Mouse (Mus musculus) left cerebral cortex, postnatal 14 days (tissue): Measurements from ENCODE around the gene Grin3b. TPM values are rescaled to one million over a fixed set of nuclear protein-coding genes. Genes with fewer than 3 reads are reported as not detected.

Source experiments
- DNase-seq, 2 experiments: peaks; one replicate each; pipeline ENCODE4 v3.0.0; 2021 to 2022; ENCODE audit warnings: low spot score in 2 of 2, mixed read lengths in 1 of 2
- intact Hi-C: fragments of 180-260 bp; cut with DNase I; formaldehyde crosslinking; loops from one replicate; pipeline ENCODE4 v1.15.1; 2025
- total RNA-seq, 2 experiments: library from RNA; stranded (reverse); gene quantifications; 2 replicates each; pipeline ENCODE4 v1.2.3; 2021

The Grin3b gene
- total RNA-seq, 2 experiments from 2014 or later: 0.21 to 0.40 TPM

GRCm38 (mm10) chr10:80024229-80025043 is 53.9 kb downstream of the Grin3b start:
- no peak for DNase-seq
- intact Hi-C loops: no loop called here

DNA sequence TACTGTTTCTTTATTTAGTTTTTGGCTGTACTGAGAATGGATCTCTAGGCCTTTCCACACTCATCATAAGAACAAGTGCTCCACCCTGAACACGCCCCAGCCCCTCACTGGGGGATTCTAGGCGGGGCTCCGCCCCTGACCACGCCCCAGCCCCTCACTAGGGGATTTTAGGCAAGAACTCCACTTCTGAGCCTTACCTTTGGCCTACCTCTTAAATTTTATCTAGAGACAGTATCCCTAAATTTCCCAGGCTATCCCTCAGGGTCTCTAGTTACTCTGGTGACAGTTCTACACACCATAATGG is 54.5 kb downstream of the Grin3b start:
- intact Hi-C loops: no loop called here

DNA sequence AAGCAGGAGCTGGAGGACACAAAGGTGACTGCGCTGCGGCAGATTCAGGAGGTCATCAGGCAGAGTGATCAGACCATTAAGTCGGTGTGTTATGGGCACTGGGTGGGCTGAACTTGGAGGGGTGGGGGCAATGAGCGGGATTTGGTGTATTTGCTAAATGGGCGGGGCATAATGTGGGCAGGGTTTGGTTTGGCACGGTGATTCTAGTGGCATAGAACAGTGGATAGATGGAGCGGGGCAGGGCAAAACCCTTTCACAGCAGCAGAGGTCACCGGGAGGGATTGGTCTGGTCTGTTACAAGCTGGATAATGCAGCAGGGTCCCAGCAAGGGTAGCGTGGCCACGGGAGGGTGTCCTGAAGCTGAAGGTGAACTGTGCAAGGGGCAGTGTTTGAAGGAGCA is 54.9 kb downstream of the Grin3b start:
- no peak for DNase-seq
- intact Hi-C loops: no loop called here

More for the DNA sequence above, 54.5 kb downstream of the Grin3b start:
- DNase-seq: no peak

DNA sequence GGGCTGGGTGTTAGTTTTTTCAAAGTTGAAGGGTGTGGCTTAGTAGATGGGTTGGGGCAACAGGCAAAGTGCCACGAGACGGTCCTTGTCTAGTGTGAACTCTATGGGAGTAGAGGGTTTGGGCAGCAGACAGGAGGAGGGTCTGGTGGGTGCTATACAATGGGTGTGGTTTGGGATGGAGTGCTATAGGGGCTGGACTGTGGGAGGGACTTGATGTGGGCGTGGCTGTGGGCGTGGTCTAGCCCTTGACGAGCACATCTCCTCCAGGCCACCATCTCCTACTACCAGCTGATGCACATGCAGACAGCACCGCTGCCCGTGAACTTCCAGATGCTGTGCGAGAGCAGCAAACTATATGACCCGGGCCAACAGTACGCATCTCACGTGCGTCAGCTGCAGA is 55.4 kb downstream of the Grin3b start:
- intact Hi-C loops: no loop called here
- DNase-seq: no peak

Other genes starting within 250 kb of the Grin3b start
- 10 to 100 TPM; 43.8 to 45.4 TPM for gene Polrmt, start 224.1 kb upstream of the Grin3b start, total RNA-seq
- gene Fgf22, start 215.6 kb upstream of the Grin3b start, total RNA-seq: 1 to 10 TPM; 1.4 to 2.1 TPM
- 10 to 100 TPM; 95.4 to 97.1 TPM for gene Rnf126, start 203.8 kb upstream of the Grin3b start, total RNA-seq
- 1 to 10 TPM; 1.7 to 2.2 TPM for gene Fstl3, start 193.4 kb upstream of the Grin3b start, total RNA-seq
- gene Prss57, start 179.8 kb upstream of the Grin3b start, total RNA-seq: 1 to 10 TPM in 1 of 2 experiments, under 1 TPM in 1; 0.17 to 1.1 TPM
- 100 to 1,000 TPM; 398 to 410 TPM for gene Palm, start 177.1 kb upstream of the Grin3b start, total RNA-seq
- under 1 TPM; 0.59 to 0.72 TPM for gene Misp, start 149.7 kb upstream of the Grin3b start, total RNA-seq
- 10 to 100 TPM; 52.1 to 61.1 TPM for gene Ptbp1, start 116.3 kb upstream of the Grin3b start, total RNA-seq
- gene Prtn3, start 96.2 kb upstream of the Grin3b start, total RNA-seq: 1 to 10 TPM; 2.3 to 3.1 TPM
- gene Plppr3, start 96.1 kb upstream of the Grin3b start, total RNA-seq: 10 to 100 TPM; 68.3 to 71.2 TPM
- gene Elane, start 84.5 kb upstream of the Grin3b start, total RNA-seq: not detected
- gene Cfd, start 79.9 kb upstream of the Grin3b start, total RNA-seq: not detected
- 10 to 100 TPM; 55.0 to 66.5 TPM for gene Med16, start 61.8 kb upstream of the Grin3b start, total RNA-seq
- gene Gm26602, start 59.9 kb upstream of the Grin3b start, total RNA-seq: not detected
- gene Kiss1r, start 53.7 kb upstream of the Grin3b start, total RNA-seq: 1 to 10 TPM; 5.7 to 7.6 TPM
- 100 to 1,000 TPM; 438 to 440 TPM for gene R3hdm4, start 49.5 kb upstream of the Grin3b start, total RNA-seq
- gene Arid3a, start 43.7 kb upstream of the Grin3b start, total RNA-seq: 1 to 10 TPM; 5.4 to 7.0 TPM
- 10 to 100 TPM; 45.3 to 46.5 TPM for gene Wdr18, start 10.6 kb upstream of the Grin3b start, total RNA-seq
- 100 to 1,000 TPM; 140 to 152 TPM for gene Tmem259, start 13.6 kb downstream of the Grin3b start, total RNA-seq
- 10 to 100 TPM in 1 of 2 experiments, 1 to 10 TPM in 1; 9.5 to 11.9 TPM for gene Cnn2, start 17.9 kb downstream of the Grin3b start, total RNA-seq
- 10 to 100 TPM; 10.9 TPM for gene Abca7, start 25.8 kb downstream of the Grin3b start, total RNA-seq
- 1 to 10 TPM; 3.3 to 4.0 TPM for gene Arhgap45, start 45.9 kb downstream of the Grin3b start, total RNA-seq
- 10 to 100 TPM; 66.9 to 68.9 TPM for gene Polr2e, start 69.1 kb downstream of the Grin3b start, total RNA-seq
- gene Gpx4, start 76.5 kb downstream of the Grin3b start, total RNA-seq: 100 to 1,000 TPM; 462 to 482 TPM
- gene Sbno2, start 134.9 kb downstream of the Grin3b start, total RNA-seq: 10 to 100 TPM; 19.2 to 19.3 TPM
- 10 to 100 TPM; 86.2 to 90.8 TPM for gene Stk11, start 145.1 kb downstream of the Grin3b start, total RNA-seq
- 100 to 1,000 TPM; 403 to 424 TPM for gene Atp5d, start 167.9 kb downstream of the Grin3b start, total RNA-seq
- gene Cbarp, start 170.1 kb downstream of the Grin3b start, total RNA-seq: 100 to 1,000 TPM; 437 to 473 TPM
- gene Midn, start 177.6 kb downstream of the Grin3b start, total RNA-seq: 10 to 100 TPM; 94.0 to 96.3 TPM
- gene Cirbp, start 195.3 kb downstream of the Grin3b start, total RNA-seq: 100 to 1,000 TPM in 1 of 2 experiments, 10 to 100 TPM in 1; 95.6 to 111 TPM
- gene 1600002K03Rik, start 202.2 kb downstream of the Grin3b start, total RNA-seq: 1 to 10 TPM; 5.7 to 6.2 TPM
- gene Efna2, start 208.8 kb downstream of the Grin3b start, total RNA-seq: 10 to 100 TPM; 13.9 to 14.3 TPM